Mouse (Mus musculus) neural tube, embryonic 13.5 days (tissue): ENCODE data around the gene Mcu. TPM values are rescaled to one million over a fixed set of nuclear protein-coding genes. Genes with fewer than 3 reads are reported as not detected.

Source experiments
- ATAC-seq: fragments of 200-750 bp; cut with Nextera tagmentation; 2 replicates; pipeline ENCODE4 v1.8.0; 2017; ENCODE audit warnings: low read depth, mild to moderate bottlenecking, moderate TSS enrichment, moderate library complexity
- H3K27ac ChIP-seq: fragments of 300-500 bp; sonication (generic); replicated peaks from 2 replicates; pipeline ENCODE4 v1.5.1; 2015; ENCODE audit warnings: moderate library complexity, mild to moderate bottlenecking, inconsistent platforms
- H3K27me3 ChIP-seq: fragments of 300-500 bp; sonication (generic); 2 replicates; pipeline ENCODE4 v1.6.1; 2015; ENCODE audit warnings: mild to moderate bottlenecking, inconsistent platforms
- H3K36me3 ChIP-seq: fragments of 300-500 bp; sonication (generic); 2 replicates; pipeline ENCODE4 v1.6.1; 2015; ENCODE audit warnings: mild to moderate bottlenecking, inconsistent platforms
- H3K4me1 ChIP-seq: fragments of 300-500 bp; sonication (generic); replicated peaks from 2 replicates; pipeline ENCODE4 v1.6.1; 2015; ENCODE audit warnings: inconsistent platforms
- H3K4me2 ChIP-seq: fragments of 300-500 bp; sonication (generic); 2 replicates; pipeline ENCODE4 v1.6.1; 2015; ENCODE audit warnings: inconsistent platforms, mild to moderate bottlenecking, moderate library complexity
- H3K4me3 ChIP-seq: fragments of 300-500 bp; sonication (generic); 2 replicates; pipeline ENCODE4 v1.5.1; 2015; ENCODE audit warnings: mild to moderate bottlenecking, inconsistent platforms
- H3K9ac ChIP-seq: fragments of 300-500 bp; sonication (generic); 2 replicates; pipeline ENCODE4 v1.6.1; 2015; ENCODE audit warnings: moderate library complexity, mild to moderate bottlenecking, inconsistent platforms
- H3K9me3 ChIP-seq: fragments of 300-500 bp; sonication (generic); 2 replicates; pipeline ENCODE4 v1.6.1; 2016; ENCODE audit warnings: inconsistent platforms
- WGBS: fragments of 180-500 bp; shearing (Covaris S2); methylation state at CpG from one replicate; pipeline ENCODE4 v1.1.7; 2015; 5-methylcytosine and 5-hydroxymethylcytosine counted together
- polyA plus RNA-seq: library from polyadenylated mRNA; unstranded; fragments of >200 nt; fragmentation: Nextera tagmentation; extraction: Ambion mirVana; gene quantifications from 2 replicates; pipeline ENCODE4 v1.2.1, GENCODE M21; 2015

The Mcu gene
- polyA plus RNA-seq, 1 experiment from 2014 or later: 34.4 TPM

- peak overlapping the region; percentile 17; the same call in 1 of the 2 replicates for H3K4me3 ChIP-seq
- ATAC-seq: peak; percentile 73
- H3K9me3 ChIP-seq: no peaks in the 10 kb centered on the region
- H3K4me2 ChIP-seq: peak overlapping the region; percentile 48
- H3K4me1 ChIP-seq: peaks cover 21% of the 10 kb centered on the region
- WGBS: 49% methylated on average over 31 of the region's 31 CpGs
- H3K27ac ChIP-seq: peak overlapping the region; percentile 18; the same call in 1 of the 2 replicates
- no peaks in the 10 kb centered on the region for H3K27me3 ChIP-seq
- peak overlapping the region; percentile 47; the same call in 1 of the 2 replicates for H3K9ac ChIP-seq
- no peaks in the 10 kb centered on the region for H3K36me3 ChIP-seq
Observed at GRCm38 (mm10) chr10:59503433-59504210, 112.9 kb downstream of the Mcu start.

DNA sequence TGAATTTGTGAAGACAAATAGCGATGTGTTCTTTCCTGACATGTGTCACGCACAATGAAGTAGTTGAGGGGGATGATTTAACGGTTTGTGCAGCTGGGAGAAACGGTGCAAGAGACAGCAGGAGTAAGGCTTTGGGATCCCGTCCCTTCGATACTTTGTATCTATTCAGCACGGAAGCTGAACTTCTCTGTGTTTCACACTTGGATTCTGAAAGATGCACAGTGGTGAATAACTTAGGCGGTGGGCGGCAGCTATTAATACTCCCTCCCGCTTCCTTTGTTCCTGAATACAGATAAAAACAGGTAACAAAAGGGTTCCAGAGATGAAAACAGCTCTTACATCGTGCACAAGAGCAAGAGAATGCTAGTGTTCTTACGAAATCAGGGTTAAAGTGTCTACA is 114.1 kb downstream of the Mcu start:
- Histone ChIP-seq H3K27ac (no peak overlapping the region), H3K9me3 (no peaks in the 10 kb centered on the region), H3K4me3 (no peak overlapping the region), H3K4me2 (no peak overlapping the region), H3K36me3 (no peaks in the 10 kb centered on the region), H3K9ac (no peak overlapping the region), H3K4me1 (peaks cover 21% of the 10 kb centered on the region), H3K27me3 (no peaks in the 10 kb centered on the region)
- WGBS: 50% methylated on average over 12 of the region's 12 CpGs
- ATAC-seq: no peak

DNA sequence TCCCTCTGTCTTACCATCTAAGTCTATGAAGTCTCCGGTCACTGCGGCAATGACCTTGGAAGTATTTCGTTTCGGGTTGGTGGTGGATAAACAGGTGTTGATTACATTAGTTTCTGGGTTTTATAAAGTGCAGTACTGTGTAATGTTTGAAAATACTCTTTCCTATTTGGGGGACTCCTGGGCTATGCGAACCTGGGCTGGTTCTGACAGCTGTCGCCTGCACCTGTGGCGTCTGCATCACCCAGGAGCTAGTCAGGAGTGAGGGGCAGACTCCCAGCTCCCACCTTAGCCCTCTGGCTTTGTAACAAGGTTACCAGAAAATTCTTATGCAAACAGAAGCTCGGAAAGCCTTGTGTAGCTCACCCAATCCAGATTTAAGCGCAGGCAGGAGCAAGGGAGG is 114.7 kb downstream of the Mcu start:
- no peak overlapping the region for H3K9ac ChIP-seq
- H3K4me1 ChIP-seq: peaks cover 21% of the 10 kb centered on the region
- no peak overlapping the region for H3K4me2 ChIP-seq
- no peak for ATAC-seq
- H3K9me3 ChIP-seq: no peaks in the 10 kb centered on the region
- H3K27ac ChIP-seq: no peak overlapping the region
- no peak overlapping the region for H3K4me3 ChIP-seq
- WGBS: 89% methylated on average over 9 of the region's 9 CpGs
- no peaks in the 10 kb centered on the region for H3K36me3 ChIP-seq
- no peaks in the 10 kb centered on the region for H3K27me3 ChIP-seq

GRCm38 (mm10) chr10:59500225-59500624 is 116.3 kb downstream of the Mcu start:
- Histone ChIP-seq H3K27ac (no peak overlapping the region), H3K4me3 (no peak overlapping the region), H3K4me1 (peaks cover 21% of the 10 kb centered on the region), H3K27me3 (no peaks in the 10 kb centered on the region), H3K4me2 (no peak overlapping the region), H3K36me3 (no peaks in the 10 kb centered on the region), H3K9me3 (no peaks in the 10 kb centered on the region), H3K9ac (no peak overlapping the region)
- ATAC-seq: no peak
- WGBS: 86% methylated on average over 3 of the region's 3 CpGs

- no peaks in the 10 kb centered on the region for H3K27me3 ChIP-seq
- peaks cover 3% of the 10 kb centered on the region; the same call in 1 of the 2 replicates for H3K4me1 ChIP-seq
- no peak overlapping the region for H3K27ac ChIP-seq
- no peak for ATAC-seq
- no peak overlapping the region for H3K4me3 ChIP-seq
- no peak overlapping the region for H3K4me2 ChIP-seq
- no peak overlapping the region for H3K9ac ChIP-seq
- H3K36me3 ChIP-seq: no peaks in the 10 kb centered on the region
- 93% methylated on average over 11 of the region's 11 CpGs for WGBS
- H3K9me3 ChIP-seq: peaks cover 4% of the 10 kb centered on the region; the same call in 1 of the 2 replicates
Observed at GRCm38 (mm10) chr10:59497019-59497418, 119.5 kb downstream of the Mcu start.

DNA sequence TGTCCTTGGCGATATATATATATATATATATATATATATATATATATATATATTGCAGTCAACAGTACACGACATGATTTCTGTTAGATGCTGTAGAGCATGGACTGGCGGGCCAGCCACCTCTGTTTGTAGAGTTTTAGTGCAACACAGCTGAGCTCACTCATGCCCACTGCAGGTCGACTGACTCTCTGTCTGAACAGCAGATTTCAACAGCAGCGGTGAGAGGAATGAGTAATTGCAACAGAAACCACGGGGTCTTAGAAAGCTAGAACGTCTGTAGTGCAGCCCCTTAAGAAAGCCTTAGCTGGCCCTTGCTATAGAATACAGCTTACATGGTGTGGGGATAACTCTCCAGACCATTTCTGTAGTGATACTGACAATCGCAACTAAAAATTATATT is 121.6 kb downstream of the Mcu start:
- no peak for ATAC-seq
- no peak overlapping the region for H3K9ac ChIP-seq
- H3K27ac ChIP-seq: no peak overlapping the region
- H3K4me2 ChIP-seq: no peak overlapping the region
- no peak overlapping the region for H3K4me3 ChIP-seq
- H3K9me3 ChIP-seq: peaks cover 10% of the 10 kb centered on the region; the same call in 1 of the 2 replicates
- 75% methylated on average over 8 of the region's 8 CpGs for WGBS
- no peaks in the 10 kb centered on the region for H3K27me3 ChIP-seq
- no peaks in the 10 kb centered on the region for H3K36me3 ChIP-seq
- no peaks in the 10 kb centered on the region for H3K4me1 ChIP-seq

- Histone ChIP-seq H3K4me3 (no peak overlapping the region), H3K27me3 (no peaks in the 10 kb centered on the region), H3K4me2 (no peak overlapping the region), H3K9ac (no peak overlapping the region), H3K36me3 (no peaks in the 10 kb centered on the region), H3K27ac (no peak overlapping the region), H3K9me3 (peaks cover 10% of the 10 kb centered on the region; the same call in 1 of the 2 replicates), H3K4me1 (no peaks in the 10 kb centered on the region)
- 70% methylated on average over 2 of the region's 2 CpGs for WGBS
- ATAC-seq: no peak
Observed at GRCm38 (mm10) chr10:59494044-59494443, 122.4 kb downstream of the Mcu start.

DNA sequence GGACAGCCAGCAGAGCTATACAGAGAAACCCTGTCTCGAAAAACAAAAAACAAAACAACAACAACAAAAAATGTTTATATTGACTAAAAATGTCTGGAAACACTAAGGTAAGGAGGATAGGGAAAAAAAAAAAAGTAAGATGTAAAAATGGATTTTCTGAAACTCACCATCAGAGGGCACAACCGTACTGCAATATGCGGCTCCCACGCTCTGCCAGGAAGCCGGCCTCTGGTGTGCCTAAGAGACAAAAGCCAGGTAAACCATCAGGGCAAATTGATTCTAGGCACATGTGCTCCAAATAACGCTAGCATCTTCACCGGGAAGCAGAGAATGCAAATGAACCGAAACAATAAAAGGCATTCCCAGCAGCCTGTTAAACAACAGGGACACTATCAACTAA is 125.6 kb downstream of the Mcu start:
- H3K9me3 ChIP-seq: peaks cover 10% of the 10 kb centered on the region; the same call in 1 of the 2 replicates
- 78% methylated on average over 8 of the region's 8 CpGs for WGBS
- ATAC-seq: no peak

GRCm38 (mm10) chr10:59489411-59489810 is 127.1 kb downstream of the Mcu start:
- H3K27me3 ChIP-seq: no peaks in the 10 kb centered on the region
- 0 out of 2 replicates have a peak, but pooled peaks cover 5% of the 10 kb centered on the region for H3K36me3 ChIP-seq
- H3K4me3 ChIP-seq: no peak overlapping the region
- peaks cover 10% of the 10 kb centered on the region; the same call in 1 of the 2 replicates for H3K9me3 ChIP-seq
- 97% methylated on average over 1 of the region's 1 CpGs for WGBS
- H3K4me1 ChIP-seq: peaks cover 4% of the 10 kb centered on the region
- H3K27ac ChIP-seq: no peak overlapping the region
- ATAC-seq: no peak
- H3K9ac ChIP-seq: no peak overlapping the region
- no peak overlapping the region for H3K4me2 ChIP-seq

More for the DNA sequence above, 125.6 kb downstream of the Mcu start:
- H3K4me2 ChIP-seq: no peak overlapping the region
- H3K36me3 ChIP-seq: 0 out of 2 replicates have a peak, but pooled peaks cover 5% of the 10 kb centered on the region
- H3K27me3 ChIP-seq: no peaks in the 10 kb centered on the region
- H3K4me3 ChIP-seq: no peak overlapping the region
- H3K27ac ChIP-seq: no peak overlapping the region
- no peak overlapping the region for H3K9ac ChIP-seq
- H3K4me1 ChIP-seq: no peaks in the 10 kb centered on the region

DNA sequence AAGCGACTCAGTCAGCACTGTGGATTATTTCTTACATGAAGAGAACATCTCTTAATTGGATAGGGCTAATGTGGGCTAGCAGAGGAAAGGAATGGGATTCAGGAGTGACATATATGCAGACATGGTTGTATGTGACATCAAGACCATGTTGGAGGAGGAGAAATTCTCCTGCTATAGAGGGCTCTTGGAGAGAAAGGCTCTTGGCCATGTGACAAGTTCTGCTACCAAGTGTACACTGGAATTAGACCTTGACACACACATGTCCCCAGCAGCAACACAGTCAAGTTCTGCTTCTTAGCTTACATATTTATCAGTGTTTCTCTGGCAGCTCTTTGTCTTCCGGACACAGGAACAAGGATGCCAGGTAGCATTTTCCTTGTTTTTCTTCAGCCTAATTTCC is 129.1 kb downstream of the Mcu start:
- no peak for ATAC-seq
- Histone ChIP-seq H3K27me3 (no peaks in the 10 kb centered on the region), H3K4me1 (peaks cover 10% of the 10 kb centered on the region), H3K4me3 (no peak overlapping the region), H3K9ac (no peak overlapping the region), H3K36me3 (0 out of 2 replicates have a peak, but pooled peaks cover 5% of the 10 kb centered on the region), H3K9me3 (peaks cover 9% of the 10 kb centered on the region; the same call in 1 of the 2 replicates), H3K4me2 (no peak overlapping the region), H3K27ac (no peak overlapping the region)
- 88% methylated on average over 2 of the region's 2 CpGs for WGBS

GRCm38 (mm10) chr10:59484318-59484717 is 132.2 kb downstream of the Mcu start:
- H3K4me3 ChIP-seq: no peak overlapping the region
- no peaks in the 10 kb centered on the region for H3K9me3 ChIP-seq

DNA sequence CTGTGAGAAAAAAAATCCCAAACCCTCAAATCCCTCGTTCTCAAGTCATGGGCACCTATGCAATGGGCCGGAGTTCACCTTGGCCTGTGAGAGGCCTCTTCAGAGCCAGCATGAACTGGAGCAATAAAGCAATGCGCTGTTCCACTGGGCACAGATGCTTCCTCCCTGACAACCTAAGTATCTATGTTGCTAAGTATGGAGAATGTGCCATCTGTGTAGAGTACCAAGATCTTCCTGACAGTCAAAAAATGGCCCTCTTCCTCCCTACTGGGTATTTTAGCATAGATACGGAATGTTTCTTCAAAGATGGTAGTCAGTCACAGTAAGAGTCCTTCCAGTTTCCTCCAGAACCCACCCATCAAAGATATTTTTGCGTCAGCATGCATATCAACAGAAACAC is 135.1 kb downstream of the Mcu start:
- H3K4me1 ChIP-seq: peaks cover 10% of the 10 kb centered on the region
- 92% methylated on average over 5 of the region's 5 CpGs for WGBS
- ATAC-seq: no peak
- no peak overlapping the region for H3K27ac ChIP-seq
- H3K36me3 ChIP-seq: peaks cover 6% of the 10 kb centered on the region; the same call in 1 of the 2 replicates
- no peak overlapping the region for H3K4me2 ChIP-seq
- no peak overlapping the region for H3K9ac ChIP-seq
- H3K9me3 ChIP-seq: 0 out of 2 replicates have a peak, but pooled peaks cover 4% of the 10 kb centered on the region
- no peaks in the 10 kb centered on the region for H3K27me3 ChIP-seq
- H3K4me3 ChIP-seq: no peak overlapping the region

More at GRCm38 (mm10) chr10:59484318-59484717, 132.2 kb downstream of the Mcu start:
- Histone ChIP-seq H3K27me3 (no peaks in the 10 kb centered on the region), H3K4me1 (peaks cover 10% of the 10 kb centered on the region), H3K36me3 (peaks cover 9% of the 10 kb centered on the region; the same call in 1 of the 2 replicates), H3K4me2 (no peak overlapping the region), H3K27ac (0 out of 2 replicates have a peak overlapping the region, but pooled peaks have one; percentile 35), H3K9ac (no peak overlapping the region)
- WGBS: 69% methylated on average over 6 of the region's 6 CpGs
- ATAC-seq: 0 out of 2 replicates have a peak, but pooled peaks have one; percentile 15
